Mouse (Mus musculus): ENCODE measurements around the gene Rpf2. TPM values are rescaled to one million over a fixed set of nuclear protein-coding genes. Genes with fewer than 3 reads are reported as not detected.

Gene Rpf2
- total RNA-seq (2023), result 17.7 TPM

DNA sequence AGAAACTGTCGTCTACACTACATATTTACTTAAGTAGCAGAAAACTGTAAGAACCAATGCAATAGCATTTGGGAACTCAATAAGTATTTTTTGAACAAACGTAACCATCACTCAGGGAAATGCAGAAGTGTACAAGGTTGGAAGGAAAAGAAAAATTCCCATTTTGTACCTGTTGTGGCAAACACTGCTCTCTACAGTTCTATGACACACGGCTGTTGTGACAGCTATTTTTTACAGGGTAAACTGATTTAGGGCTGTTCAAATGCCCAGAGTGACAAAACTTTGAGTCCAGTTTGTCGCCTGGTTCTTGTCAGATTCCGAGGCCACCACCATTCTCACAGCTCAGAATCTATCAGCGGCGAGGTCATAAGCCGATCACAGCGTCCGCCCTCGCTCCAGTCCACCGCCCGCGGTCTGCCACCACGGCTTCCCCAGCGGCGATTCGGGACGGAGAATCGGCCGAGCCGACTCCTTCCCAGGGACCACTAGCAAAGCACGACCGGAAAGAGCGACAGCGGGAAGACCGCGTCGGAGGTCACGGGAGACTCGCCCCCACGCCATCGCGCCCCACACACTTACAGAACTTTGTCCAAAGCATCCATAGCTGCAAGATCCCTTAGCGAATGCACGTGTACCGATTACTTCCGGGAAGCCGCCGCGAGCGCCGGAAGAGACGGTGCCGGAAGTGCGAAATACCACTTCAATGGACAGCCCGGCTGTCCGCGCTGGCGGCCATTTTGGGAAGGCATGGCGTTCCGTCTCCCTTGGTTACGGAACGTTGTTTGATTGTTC lies at the start of gene Rpf2:
Rpf2 (minus strand) TSS at position 663 of the 792 bp plus-strand sequence.

DNA sequence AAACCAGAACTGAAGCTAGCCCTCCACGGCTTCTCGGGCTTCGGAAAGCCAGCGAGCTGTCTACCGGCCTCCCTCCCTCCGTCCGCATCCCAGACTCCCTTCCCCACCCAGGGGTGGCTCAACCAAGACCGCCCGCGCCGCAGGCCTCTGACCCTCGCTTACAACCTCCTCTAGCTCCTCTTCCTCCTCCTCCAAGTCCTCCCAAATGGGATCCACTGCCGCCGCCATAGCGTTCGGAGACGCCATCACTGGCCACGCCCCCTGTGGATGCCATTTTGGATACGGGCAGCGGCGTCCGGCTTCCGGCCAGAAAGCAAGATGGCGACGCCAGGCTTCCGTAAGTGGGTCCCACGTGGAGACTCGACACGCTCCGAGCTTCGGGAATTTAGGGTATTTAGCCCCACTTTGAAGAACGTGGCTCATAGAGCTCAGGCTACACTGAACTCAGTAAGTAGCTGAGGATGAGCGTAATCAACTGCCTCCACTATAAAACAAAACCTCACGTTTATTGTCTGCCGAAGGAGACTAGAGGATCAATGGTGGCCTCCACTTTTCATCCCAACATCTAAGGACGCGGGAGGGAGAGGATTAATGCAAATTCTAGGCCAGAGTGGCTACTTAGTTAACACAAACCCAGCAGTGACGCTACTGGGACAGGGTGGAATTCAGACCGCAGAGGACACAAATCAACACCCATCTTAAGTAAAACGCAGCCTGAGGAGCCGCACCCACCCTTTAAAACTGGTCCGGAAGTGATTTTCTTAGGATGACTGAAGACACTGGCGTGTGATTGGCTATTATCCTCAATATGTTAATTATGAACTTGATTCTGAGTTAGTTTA lies 10.8 kb upstream of the Rpf2 start, which contains the start of gene Gtf3c6:
Gtf3c6 (minus strand) TSS at position 695 of the 842 bp plus-strand sequence.

Other genes with a start within 250 kb of the Rpf2 start
- 0.21 TPM for gene Mfsd4b1, start 221.8 kb downstream of the Rpf2 start, total RNA-seq (2023)
- gene Slc16a10, start 104.8 kb downstream of the Rpf2 start, total RNA-seq (2023), result 7.8 TPM
- 25.1 TPM for gene Gtf3c6, start 11.1 kb upstream of the Rpf2 start, total RNA-seq (2023)
- 125 TPM for gene Amd1, start 55.1 kb upstream of the Rpf2 start, total RNA-seq (2023)
- 42.1 TPM for gene Cdk19, start 92.5 kb upstream of the Rpf2 start, total RNA-seq (2023)

Measured in CD4-positive naive resting alpha-beta T cell, adult 76 days (primary cell).